Mouse (Mus musculus): ENCODE measurements around the gene Tlr12.
"Not testable (repeated sequence)": the region's sequence is repeated elsewhere in the genome, so short reads cannot be mapped to it uniquely, and the experiment has no call there.

The Tlr12 gene

GRCm38 (mm10) chr4:128618246-128618911 lies at the start of gene Tlr12:
Gene Tlr12, minus strand, starts transcription at chr4:128618619.
- DNase-seq: peak; percentile 23

GRCm38 (mm10) chr4:128667195-128667594 lies 48.8 kb upstream of the Tlr12 start:
- not testable (repeated sequence) for DNase-seq

- DNase-seq: not testable (repeated sequence)
These were observed 47.9 kb upstream of the Tlr12 start for GRCm38 (mm10) chr4:128666362-128666761.

- DNase-seq: no peak
These were observed 45.6 kb upstream of the Tlr12 start for GRCm38 (mm10) chr4:128664002-128664401.

- DNase-seq: no peak
These were observed 42.6 kb upstream of the Tlr12 start for GRCm38 (mm10) chr4:128661063-128661462.

- no peak for DNase-seq
These were observed 41.8 kb upstream of the Tlr12 start for GRCm38 (mm10) chr4:128660196-128660595.

GRCm38 (mm10) chr4:128655446-128655845 lies 37.0 kb upstream of the Tlr12 start:
- DNase-seq: peak; percentile 32

- peak; percentile 96 for DNase-seq
These were observed 36.3 kb upstream of the Tlr12 start, which contains the start of gene Phc2 for GRCm38 (mm10) chr4:128654505-128655381. Gene Phc2, plus strand, starts transcription at chr4:128654702.

GRCm38 (mm10) chr4:128652584-128653298 lies 34.3 kb upstream of the Tlr12 start:
- DNase-seq: peak; percentile 28

GRCm38 (mm10) chr4:128651530-128651929 lies 33.1 kb upstream of the Tlr12 start:
- no peak for DNase-seq

GRCm38 (mm10) chr4:128648567-128649255 lies 30.3 kb upstream of the Tlr12 start:
- DNase-seq: no peak

- DNase-seq: peak; percentile 41
These were observed 28.3 kb upstream of the Tlr12 start for GRCm38 (mm10) chr4:128646762-128647161.

- no peak for DNase-seq
These were observed 27.5 kb upstream of the Tlr12 start for GRCm38 (mm10) chr4:128645896-128646295.

GRCm38 (mm10) chr4:128641766-128642717 lies 23.6 kb upstream of the Tlr12 start:
- DNase-seq: peak; percentile 44

GRCm38 (mm10) chr4:128638265-128638923 lies 20.0 kb upstream of the Tlr12 start:
- DNase-seq: no peak

GRCm38 (mm10) chr4:128637250-128637649 lies 18.8 kb upstream of the Tlr12 start:
- peak; percentile 39 for DNase-seq

GRCm38 (mm10) chr4:128635894-128636585 lies 17.6 kb upstream of the Tlr12 start:
- DNase-seq: peak; percentile 43

GRCm38 (mm10) chr4:128635451-128635850 lies 17.0 kb upstream of the Tlr12 start:
- no peak for DNase-seq

GRCm38 (mm10) chr4:128621109-128621508 lies 2.7 kb upstream of the Tlr12 start:
- DNase-seq: no peak

GRCm38 (mm10) chr4:128620572-128620971 lies 2.2 kb upstream of the Tlr12 start:
- DNase-seq: no peak
